ENCODE assay signal across 10 mouse cellular contexts in the genomic region with DNA sequence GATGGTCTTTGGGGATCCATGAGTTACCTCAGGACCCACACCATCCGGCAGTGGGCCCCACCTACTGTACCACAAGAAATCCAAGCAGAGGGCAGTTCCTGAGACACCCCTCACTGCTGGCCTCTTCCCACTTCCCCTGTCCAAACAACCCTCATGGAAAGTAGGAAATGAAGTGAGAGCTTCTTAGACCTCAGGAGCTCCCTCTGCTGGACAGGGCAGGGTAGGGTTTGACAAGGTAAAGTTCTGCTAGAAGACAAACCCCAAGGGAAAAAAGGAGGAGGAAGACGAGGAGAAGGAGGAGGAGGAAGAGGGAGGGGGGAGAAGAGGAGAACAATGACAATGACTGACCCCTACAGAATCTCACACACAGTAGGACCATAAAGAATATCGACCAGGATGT. TPM values are rescaled to one million over a fixed set of nuclear protein-coding genes. Genes with fewer than 3 reads are reported as not detected.
DNase-seq lines count a peak whose midpoint lies in the region; ATAC-seq and TF ChIP-seq lines count a peak whose summit lies in the region.
"Had no signal": no experiment of that assay in that cellular context is flagged by ENCODE, and none has a peak within 500 bp of the region (broad histone marks: within the 10 kb centered on the region; RNA-seq: fewer than 3 reads in every experiment).

No protein-coding gene starts in this region.

- 66% methylated on average over 3 of the region's 3 CpGs for WGBS in intestine, embryonic 14.5 days
- 71% methylated on average over 3 of the region's 3 CpGs for WGBS in intestine, embryonic 16.5 days
- WGBS in lung, postnatal 0 days: 57% methylated on average over 3 of the region's 3 CpGs
- 62% methylated on average over 3 of the region's 3 CpGs for WGBS in hindbrain, embryonic 14.5 days

- H3K4me2 ChIP-seq in intestine, embryonic 14.5 days (ENCODE audit: low read length): no peak overlapping the region
- no peak overlapping the region for H3K4me2 ChIP-seq in intestine, embryonic 16.5 days (ENCODE audit: low read depth, low read length)
- no peak overlapping the region for H3K4me2 ChIP-seq in lung, postnatal 0 days (replicated peaks; ENCODE audit: low read depth, low read length)
- no peak overlapping the region for H3K4me2 ChIP-seq in hindbrain, embryonic 14.5 days (replicated peaks)
- H3K4me2 ChIP-seq: embryonic facial prominence, embryonic 15.5 days had no signal

- TF ChIP-seq EP300 in lung, postnatal 0 days (IDR thresholded peaks at IDR 0.05): no peak

- peak; percentile 70 for TF ChIP-seq CTCF in lung, postnatal 0 days (IDR thresholded peaks at IDR 0.05)

- no peak overlapping the region for H3K4me3 ChIP-seq in intestine, embryonic 14.5 days (ENCODE audit: low read depth, low read length)
- H3K4me3 ChIP-seq in intestine, embryonic 16.5 days (ENCODE audit: low read length): no peak overlapping the region
- no peak overlapping the region for H3K4me3 ChIP-seq in lung, postnatal 0 days (ENCODE audit: low read depth, low read length)
- no peak overlapping the region for H3K4me3 ChIP-seq in hindbrain, embryonic 14.5 days (replicated peaks; ENCODE audit: low read length)
- H3K4me3 ChIP-seq: embryonic facial prominence, embryonic 15.5 days had no signal

- peaks cover 9% of the 10 kb centered on the region; the same call in 1 of the 2 replicates for H3K4me1 ChIP-seq in intestine, embryonic 14.5 days (replicated peaks; ENCODE audit: control insufficient read depth, insufficient read depth, low read length)
- peaks cover 13% of the 10 kb centered on the region for H3K4me1 ChIP-seq in intestine, embryonic 16.5 days (ENCODE audit: control insufficient read depth, insufficient read depth, low read length)
- H3K4me1 ChIP-seq in lung, postnatal 0 days (ENCODE audit: insufficient read depth, low read depth, low read length): no peaks in the 10 kb centered on the region
- H3K4me1 ChIP-seq in hindbrain, embryonic 14.5 days (replicated peaks; ENCODE audit: control insufficient read depth, insufficient read depth, low read length): 0 out of 2 replicates have a peak, but pooled peaks cover 5% of the 10 kb centered on the region

- peak; percentile 68 for DNase-seq in intestine, embryonic 14.5 days (ENCODE audit: low spot score)
- DNase-seq in B cell, adult 2 months: peak; percentile 37 to 45
- DNase-seq in Muller cell, postnatal 12 days (ENCODE audit: inconsistent ontology term): peak; percentile 23
- peak; percentile 34 for DNase-seq in embryo, embryonic 9.5 days (ENCODE audit: extremely low spot score)
- DNase-seq in lung, postnatal 0 days (ENCODE audit: low spot score): peak; percentile 30
- peak; percentile 23 to 39 for DNase-seq in thymus, postnatal 36 days
- DNase-seq in hindbrain, embryonic 14.5 days (ENCODE audit: low spot score): no peak

- H3K9ac ChIP-seq in intestine, embryonic 14.5 days (ENCODE audit: low read length): no peak overlapping the region
- H3K9ac ChIP-seq in intestine, embryonic 16.5 days (ENCODE audit: low read depth, low read length): no peak overlapping the region
- H3K9ac ChIP-seq in lung, postnatal 0 days (replicated peaks; ENCODE audit: low read depth): no peak overlapping the region
- no peak overlapping the region for H3K9ac ChIP-seq in hindbrain, embryonic 14.5 days
- H3K9ac ChIP-seq: embryonic facial prominence, embryonic 15.5 days had no signal

- no peaks in the 10 kb centered on the region for H3K36me3 ChIP-seq in intestine, embryonic 14.5 days (ENCODE audit: control insufficient read depth, insufficient read depth, low read length)
- H3K36me3 ChIP-seq in intestine, embryonic 16.5 days (ENCODE audit: control insufficient read depth, insufficient read depth, low read length): no peaks in the 10 kb centered on the region
- no peaks in the 10 kb centered on the region for H3K36me3 ChIP-seq in lung, postnatal 0 days (ENCODE audit: insufficient read depth, low read length)
- H3K36me3 ChIP-seq in hindbrain, embryonic 14.5 days (replicated peaks; ENCODE audit: control insufficient read depth, insufficient read depth): no peaks in the 10 kb centered on the region

- no peak for ATAC-seq in intestine, embryonic 14.5 days (replicated peaks; ENCODE audit: low FRiP score, low TSS enrichment, low read depth)
- no peak for ATAC-seq in intestine, embryonic 16.5 days
- no peak for ATAC-seq in lung, postnatal 0 days
- no peak for ATAC-seq in hindbrain, embryonic 14.5 days (ENCODE audit: low FRiP score)

- H3K9me3 ChIP-seq in intestine, embryonic 14.5 days (ENCODE audit: control insufficient read depth, low read length): no peaks in the 10 kb centered on the region
- H3K9me3 ChIP-seq in intestine, embryonic 16.5 days (ENCODE audit: control insufficient read depth, low read length): no peaks in the 10 kb centered on the region
- H3K9me3 ChIP-seq in lung, postnatal 0 days (ENCODE audit: low read length): no peaks in the 10 kb centered on the region
- no peaks in the 10 kb centered on the region for H3K9me3 ChIP-seq in hindbrain, embryonic 14.5 days (ENCODE audit: control insufficient read depth, low read length)
- H3K9me3 ChIP-seq: embryonic facial prominence, embryonic 15.5 days had no signal

- no peak overlapping the region for H3K27ac ChIP-seq in intestine, embryonic 14.5 days (ENCODE audit: low read depth)
- no peak overlapping the region for H3K27ac ChIP-seq in intestine, embryonic 16.5 days (ENCODE audit: low read length)
- no peak overlapping the region for H3K27ac ChIP-seq in lung, postnatal 0 days (ENCODE audit: low read length)
- H3K27ac ChIP-seq in hindbrain, embryonic 14.5 days: no peak overlapping the region

- H3K27me3 ChIP-seq in intestine, embryonic 14.5 days (replicated peaks; ENCODE audit: control insufficient read depth, insufficient read depth, low read length): no peaks in the 10 kb centered on the region
- H3K27me3 ChIP-seq in intestine, embryonic 16.5 days (replicated peaks; ENCODE audit: control insufficient read depth, insufficient read depth, low read length): no peaks in the 10 kb centered on the region
- no peaks in the 10 kb centered on the region for H3K27me3 ChIP-seq in lung, postnatal 0 days (replicated peaks; ENCODE audit: insufficient read depth, low read length)
- no peaks in the 10 kb centered on the region for H3K27me3 ChIP-seq in hindbrain, embryonic 14.5 days (ENCODE audit: control insufficient read depth, insufficient read depth, low read length)
- H3K27me3 ChIP-seq: embryonic facial prominence, embryonic 15.5 days had no signal

RNA-seq across cellular contexts. Expression of a gene that starts 46.4 kb away (rescaled TPM):
- not detected in 2 replicates for polyA plus RNA-seq in intestine, embryonic 14.5 days (2014; fragmentation: Nextera tagmentation; extraction: Ambion mirVana)
- polyA plus RNA-seq in intestine, embryonic 16.5 days (2015; fragmentation: Nextera tagmentation; extraction: Ambion mirVana): not detected in 2 replicates
- 0.08 TPM in 1 of 2 replicates, not detected in the other for polyA plus RNA-seq in lung, postnatal 0 days (2015; fragmentation: Nextera tagmentation; extraction: Ambion mirVana)
- polyA plus RNA-seq in hindbrain, embryonic 14.5 days (2014; fragmentation: Nextera tagmentation; extraction: Ambion mirVana): 6.8 and 7.6 TPM in 2 replicates
- polyA plus RNA-seq: liver, embryonic 16.5 days had no signal
